Mouse (Mus musculus) liver, adult 2 months (tissue): ENCODE results near the gene Frrs1. TPM values are rescaled to one million over a fixed set of nuclear protein-coding genes. Genes with fewer than 3 reads are reported as not detected.

Source experiments
- DNase-seq: peaks from one replicate; pipeline ENCODE4 v3.0.0-alpha.2; 2011; ENCODE audit warnings: low read depth, low spot score; ENCODE audit errors: extremely low read depth
- H3K27ac ChIP-seq: fragments of 200-500 bp; replicated peaks from 2 replicates; pipeline ENCODE4 v1.5.1; 2012; ENCODE audit warnings: low read depth, mild to moderate bottlenecking, control low read depth, inconsistent platforms, low read length; ENCODE audit not compliant: insufficient read depth
- H3K27me3 ChIP-seq: fragments of 200-500 bp; 2 replicates; pipeline ENCODE4 v1.6.1; 2012; ENCODE audit warnings: mild to moderate bottlenecking, moderate library complexity, low read length, inconsistent platforms; ENCODE audit not compliant: control insufficient read depth, insufficient read depth
- H3K36me3 ChIP-seq: fragments of 200-500 bp; 2 replicates; pipeline ENCODE4 v1.6.1; 2012; ENCODE audit warnings: low read length, inconsistent platforms; ENCODE audit not compliant: control insufficient read depth, insufficient read depth
- H3K4me1 ChIP-seq: fragments of 200-500 bp; 2 replicates; pipeline ENCODE4 v1.6.1; 2011; ENCODE audit warnings: low read length; ENCODE audit not compliant: control insufficient read depth, insufficient read depth
- H3K4me3 ChIP-seq: fragments of 200-500 bp; 2 replicates; pipeline ENCODE4 v1.5.1; 2011; ENCODE audit warnings: low read depth, mild to moderate bottlenecking, control low read depth, low read length, moderate library complexity; ENCODE audit not compliant: insufficient read depth
- H3K79me2 ChIP-seq: fragments of 200-500 bp; 2 replicates; pipeline ENCODE4 v1.6.1; 2012; ENCODE audit warnings: inconsistent platforms, mild to moderate bottlenecking, low read length, moderate library complexity; ENCODE audit not compliant: control insufficient read depth, insufficient read depth
- H3K9ac ChIP-seq: fragments of 200-500 bp; 2 replicates; pipeline ENCODE4 v1.6.1; 2012; ENCODE audit warnings: low read depth, mild to moderate bottlenecking, control low read depth, inconsistent platforms, low read length
- CTCF ChIP-seq: fragments of 200-500 bp; IDR thresholded peaks from 2 replicates; pipeline ENCODE4 v1.5.1; 2011; ENCODE audit warnings: low read depth, low read length, control low read depth
- POLR2A ChIP-seq: fragments of 200-500 bp; IDR thresholded peaks from 2 replicates; pipeline ENCODE4 v1.6.1; 2011; ENCODE audit warnings: low read length, control low read depth; ENCODE audit not compliant: insufficient read depth; ENCODE audit errors: extremely low read depth
- WGBS: fragments of 180-500 bp; shearing (Covaris S2); methylation state at CpG from one replicate; pipeline ENCODE4 v1.1.7; 2018; 5-methylcytosine and 5-hydroxymethylcytosine counted together
- polyA plus RNA-seq: library from polyadenylated mRNA; depleted of rRNA; stranded (reverse); fragments of >200 nt; gene quantifications from 2 replicates; pipeline ENCODE4 v1.2.3, GENCODE M21; 2012; rRNA removed
- total RNA-seq: library from RNA; depleted of rRNA; stranded (reverse); fragments of >200 nt; gene quantifications from 2 replicates; pipeline ENCODE4 v1.2.3, GENCODE M21; 2014; rRNA removed

Gene Frrs1
- total and polyA plus RNA-seq, 2 experiments: 14.4 to 39.7 TPM

GRCm38 (mm10) chr3:116953366-116953765 lies 94.1 kb downstream of the Frrs1 start:
- H3K27ac ChIP-seq: peak overlapping the region; percentile 52
- no peaks in the 10 kb centered on the region for H3K27me3 ChIP-seq
- no peak overlapping the region for H3K4me3 ChIP-seq
- peaks cover 44% of the 10 kb centered on the region for H3K4me1 ChIP-seq
- H3K9ac ChIP-seq: no peak overlapping the region
- peaks cover 24% of the 10 kb centered on the region for H3K79me2 ChIP-seq
- peak; percentile 53 for DNase-seq
- WGBS: 62% methylated on average over 6 of the region's 6 CpGs
- no peak for TF ChIP-seq CTCF
- TF ChIP-seq POLR2A: no peak
- peaks cover 10% of the 10 kb centered on the region for H3K36me3 ChIP-seq

GRCm38 (mm10) chr3:116955061-116955460 lies 95.8 kb downstream of the Frrs1 start:
- TF ChIP-seq CTCF (no peak), POLR2A (no peak)
- Histone ChIP-seq H3K4me1 (peaks cover 44% of the 10 kb centered on the region), H3K4me3 (no peak overlapping the region), H3K27me3 (no peaks in the 10 kb centered on the region), H3K9ac (no peak overlapping the region), H3K36me3 (peaks cover 3% of the 10 kb centered on the region), H3K79me2 (peaks cover 20% of the 10 kb centered on the region), H3K27ac (peak overlapping the region; percentile 78)
- 26% methylated on average over 6 of the region's 6 CpGs for WGBS
- DNase-seq: peak; percentile 75

Other genes with a start within 250 kb of the Frrs1 start
- gene Trmt13, start 244.9 kb upstream of the Frrs1 start, total RNA-seq: 6.4 and 7.0 TPM in 2 replicates
- gene Trmt13, start 244.9 kb upstream of the Frrs1 start, polyA plus RNA-seq: 1.5 and 3.0 TPM in 2 replicates
- 34.4 and 35.6 TPM in 2 replicates for gene Mfsd14a, start 196.8 kb upstream of the Frrs1 start, total RNA-seq
- 14.3 and 14.5 TPM in 2 replicates for gene Mfsd14a, start 196.8 kb upstream of the Frrs1 start, polyA plus RNA-seq
- gene Gm43191, start 178.2 kb upstream of the Frrs1 start, total RNA-seq: not detected in 2 replicates
- gene Gm43191, start 178.2 kb upstream of the Frrs1 start, polyA plus RNA-seq: not detected in 2 replicates
- 36.4 and 42.3 TPM in 2 replicates for gene Slc35a3, start 146.6 kb upstream of the Frrs1 start, total RNA-seq
- gene Slc35a3, start 146.6 kb upstream of the Frrs1 start, polyA plus RNA-seq: 7.3 and 8.0 TPM in 2 replicates
- gene Agl, start 51.3 kb upstream of the Frrs1 start, total RNA-seq: 33.7 and 38.5 TPM in 2 replicates
- 12.0 and 12.1 TPM in 2 replicates for gene Agl, start 51.3 kb upstream of the Frrs1 start, polyA plus RNA-seq
- gene 4930455H04Rik, start 108.8 kb downstream of the Frrs1 start, total RNA-seq: 0.09 TPM in 1 of 2 replicates, not detected in the other
- gene 4930455H04Rik, start 108.8 kb downstream of the Frrs1 start, polyA plus RNA-seq: not detected in 2 replicates
- gene Palmd, start 109.5 kb downstream of the Frrs1 start, total RNA-seq: 14.2 and 16.5 TPM in 2 replicates
- 6.6 and 6.9 TPM in 2 replicates for gene Palmd, start 109.5 kb downstream of the Frrs1 start, polyA plus RNA-seq